Mouse (Mus musculus) brain, embryonic 14.5 days (tissue): ENCODE data around the gene Opn4. TPM values are rescaled to one million over a fixed set of nuclear protein-coding genes. Genes with fewer than 3 reads are reported as not detected.

Source experiments
- DNase-seq: peaks from one replicate; pipeline ENCODE4 v3.0.0-alpha.2; 2011; ENCODE audit warnings: low read depth
- CTCF ChIP-seq: fragments of 200-500 bp; IDR thresholded peaks from 2 replicates; pipeline ENCODE4 v1.5.1; 2012; ENCODE audit warnings: inconsistent platforms, mild to moderate bottlenecking, moderate library complexity, borderline replicate concordance; ENCODE audit not compliant: insufficient read depth, insufficient read length; ENCODE audit errors: extremely low read depth
- POLR2A ChIP-seq: fragments of 200-500 bp; IDR thresholded peaks from 2 replicates; pipeline ENCODE4 v1.6.1; 2012; ENCODE audit warnings: mild to moderate bottlenecking, inconsistent platforms, borderline replicate concordance; ENCODE audit not compliant: poor library complexity, insufficient read depth, insufficient read length, severe bottlenecking; ENCODE audit errors: extremely low read depth
- polyA plus RNA-seq: library from polyadenylated mRNA; depleted of rRNA; stranded (reverse); fragments of >200 nt; gene quantifications from 2 replicates; pipeline ENCODE4 v1.2.3, GENCODE M21; 2012

Opn4 gene
- polyA plus RNA-seq, 1 experiment, result not detected

DNA sequence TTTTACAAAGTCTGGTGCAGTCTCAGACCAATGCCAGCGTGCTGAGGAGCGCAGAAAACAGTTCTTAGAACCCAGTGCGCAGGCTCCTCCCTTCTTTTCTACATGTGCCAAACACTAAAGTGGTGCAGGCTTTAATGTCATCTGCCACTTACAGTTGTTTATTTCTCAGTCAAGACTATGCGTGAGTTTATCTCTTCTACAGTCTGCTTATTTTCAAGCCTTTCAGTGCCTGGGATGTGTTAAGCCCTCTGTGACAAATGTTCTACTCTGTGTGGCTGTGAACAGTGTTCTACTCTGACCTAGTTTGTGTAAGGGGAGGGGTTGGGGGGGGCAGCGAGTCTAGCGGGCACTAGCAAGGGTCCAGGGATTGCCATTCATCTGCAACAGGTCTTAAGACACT, 13.6 kb upstream of the Opn4 start:
- no peak for DNase-seq
- TF ChIP-seq POLR2A (no peak), CTCF (no peak)

- DNase-seq, result peak; percentile 30
- TF ChIP-seq CTCF, result peak; percentile 41; the same call in 1 of the 2 replicates
- TF ChIP-seq POLR2A, result no peak
Measured at GRCm38 (mm10) chr14:34612222-34612621, 12.3 kb upstream of the Opn4 start.

- DNase-seq, result no peak
- TF ChIP-seq POLR2A (no peak), CTCF (no peak)
Measured at GRCm38 (mm10) chr14:34611591-34611990, 11.6 kb upstream of the Opn4 start.

GRCm38 (mm10) chr14:34601910-34602309, 2.0 kb upstream of the Opn4 start:
- no peak for DNase-seq
- TF ChIP-seq POLR2A (no peak), CTCF (no peak)

DNA sequence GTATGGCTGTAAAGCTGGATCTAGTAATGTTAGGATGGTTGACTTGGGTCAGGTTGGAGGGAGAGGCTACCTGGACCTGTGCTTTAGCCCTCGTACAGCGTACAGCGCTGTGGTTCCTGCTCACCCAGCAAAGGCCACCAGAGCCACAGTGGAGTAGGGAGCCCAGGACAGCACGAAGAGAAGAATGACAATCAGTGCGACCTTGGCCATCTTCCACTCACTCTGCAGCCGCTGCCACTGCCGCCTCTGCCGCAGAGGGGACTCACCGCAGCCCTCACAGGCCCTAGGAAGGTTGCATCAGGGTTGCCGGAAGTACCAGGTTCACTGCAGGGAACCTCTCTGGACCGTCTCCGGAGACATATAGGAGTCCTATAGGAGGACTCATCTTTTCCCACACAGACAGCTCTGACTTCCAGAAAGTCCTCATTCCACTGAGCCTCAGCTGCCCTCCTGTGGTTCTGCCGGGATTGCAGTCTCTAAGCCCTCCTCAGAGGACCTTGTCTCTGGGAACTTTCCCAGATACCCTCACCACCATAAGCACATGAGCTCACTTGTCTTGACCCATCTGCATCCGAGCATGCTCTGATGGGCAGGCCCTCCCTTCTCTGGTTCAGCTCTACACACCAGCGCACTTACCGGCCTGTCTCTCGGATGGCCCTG, 4.2 kb downstream of the Opn4 start:
- DNase-seq, result no peak
- TF ChIP-seq CTCF (peak; percentile 3; the same call in 1 of the 2 replicates), POLR2A (no peak)

GRCm38 (mm10) chr14:34591741-34592535, 8.0 kb downstream of the Opn4 start:
- no peak for DNase-seq
- TF ChIP-seq POLR2A (no peak), CTCF (no peak)

DNA sequence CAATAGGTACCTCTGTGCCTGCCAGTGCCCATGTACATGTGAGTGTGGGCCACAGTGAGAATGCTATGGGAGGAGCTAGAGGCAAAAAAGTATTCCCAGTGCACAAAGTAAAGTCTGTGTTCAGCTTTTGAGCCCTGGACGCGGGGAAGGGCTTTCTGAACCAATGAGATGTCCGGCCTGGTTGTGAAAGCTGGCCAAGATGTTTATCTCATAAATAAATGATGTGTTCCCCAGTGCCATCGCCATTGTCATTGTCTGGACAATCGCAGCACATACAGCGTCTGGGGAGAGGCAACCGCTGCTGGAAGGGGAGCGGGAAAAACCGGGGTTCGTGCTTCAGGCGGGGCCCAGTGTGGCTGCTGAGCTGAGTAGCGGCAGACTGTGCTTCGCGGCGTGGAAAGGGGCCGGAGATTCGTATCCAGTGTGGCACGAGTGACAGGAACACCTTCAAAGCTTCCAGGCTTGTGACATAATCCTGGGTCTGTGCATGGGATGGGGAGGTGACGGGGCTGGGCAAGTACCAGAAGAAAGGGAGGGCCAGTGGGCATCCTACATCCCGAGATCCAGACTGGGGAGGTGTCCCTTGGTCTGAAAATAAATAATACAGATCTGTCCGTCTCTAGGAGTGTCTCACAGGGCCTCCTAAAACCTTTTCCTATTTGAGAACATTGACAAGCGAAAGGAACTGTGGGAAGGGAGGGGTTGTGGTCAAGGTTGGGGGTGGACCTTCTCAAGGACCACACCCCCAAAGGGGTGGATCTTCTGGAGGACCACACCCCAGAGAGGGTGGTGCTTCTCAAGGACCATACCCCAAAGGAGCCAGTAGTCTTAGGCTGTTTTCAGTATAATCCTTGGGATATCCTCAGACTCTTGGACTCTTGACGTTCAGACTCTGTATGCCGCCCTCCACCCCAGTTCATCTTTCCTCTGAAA, 8.9 kb downstream of the Opn4 start:
- DNase-seq, result no peak
- TF ChIP-seq POLR2A (no peak), CTCF (no peak)

DNA sequence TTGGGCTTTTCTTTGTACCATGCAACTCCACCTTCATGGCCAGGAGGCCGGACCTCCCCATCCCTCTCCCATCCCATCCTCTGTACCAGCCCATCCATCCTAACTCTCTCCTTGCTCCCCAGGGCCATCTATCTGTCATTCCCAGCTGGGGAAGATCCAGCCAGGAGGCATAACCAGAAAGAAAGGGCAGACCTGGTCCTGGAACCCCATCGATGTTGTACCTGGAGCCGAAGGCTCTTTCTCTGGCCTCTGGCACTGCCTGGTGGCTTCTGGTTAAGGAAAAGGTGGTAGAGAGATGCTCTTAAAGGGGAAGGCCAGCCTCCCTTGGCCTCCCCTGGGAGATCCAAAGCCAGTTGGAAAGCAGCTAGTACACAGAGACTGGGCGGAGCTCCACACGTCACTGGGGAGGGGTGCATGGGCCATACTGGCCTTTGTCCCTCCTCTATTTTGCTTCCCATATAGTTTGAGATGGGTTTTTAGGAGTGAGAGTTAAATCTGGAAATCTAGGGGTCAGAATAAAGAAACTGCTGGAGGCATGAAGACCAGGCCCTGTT, 9.8 kb downstream of the Opn4 start:
- TF ChIP-seq POLR2A, result no peak
- no peak for TF ChIP-seq CTCF
- no peak for DNase-seq

DNA sequence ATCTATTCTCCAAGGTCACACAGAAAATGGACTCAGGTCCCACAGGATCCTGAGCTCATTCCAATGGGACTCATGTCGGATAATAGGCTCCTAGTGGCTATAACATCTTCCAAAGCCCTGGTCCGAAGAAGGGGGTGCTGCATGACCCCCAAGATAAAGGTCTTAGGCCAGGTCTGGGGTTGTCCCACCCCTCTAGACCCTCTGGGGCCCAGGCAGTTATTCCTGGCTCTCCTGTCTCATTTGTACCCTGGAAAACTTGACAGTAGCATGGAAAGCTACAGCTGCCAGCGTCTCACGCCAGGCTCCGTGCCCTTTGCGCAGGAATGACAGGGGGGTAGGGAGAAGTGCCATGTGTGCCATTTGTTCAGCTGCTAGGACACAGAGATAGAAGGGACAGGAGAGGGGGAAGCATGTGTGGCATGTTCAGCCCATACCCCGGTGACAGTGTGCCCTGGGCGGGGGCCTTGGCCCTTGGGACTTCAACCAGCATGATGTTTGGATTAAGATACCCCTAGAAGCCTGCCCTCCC, 10.7 kb downstream of the Opn4 start:
- no peak for DNase-seq
- TF ChIP-seq CTCF (no peak), POLR2A (no peak)

- DNase-seq, result no peak
- no peak for TF ChIP-seq CTCF
- no peak for TF ChIP-seq POLR2A
Measured at GRCm38 (mm10) chr14:34588498-34588897, 11.4 kb downstream of the Opn4 start, which contains the start of gene Ldb3. TSS of gene Ldb3 (minus strand) at chr14:34588682.

DNA sequence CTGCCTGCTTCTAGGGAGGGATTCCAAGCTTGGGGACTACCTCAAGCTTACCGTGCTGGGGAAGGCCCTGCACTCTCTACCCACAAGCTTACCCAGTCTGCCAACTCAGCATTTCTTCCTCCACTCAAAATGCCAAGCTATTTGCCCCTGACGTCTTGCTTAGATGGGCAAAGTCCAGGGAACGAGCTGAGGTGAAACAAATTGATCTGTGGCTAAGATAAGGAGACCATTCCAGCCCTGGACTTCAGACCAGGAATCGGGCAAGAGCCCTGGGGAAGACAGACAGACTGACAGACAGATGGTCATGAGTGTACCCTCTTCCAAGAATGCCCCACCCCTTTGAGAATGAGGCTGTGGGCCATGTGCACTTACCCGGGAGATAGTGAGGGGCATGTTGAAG, 11.9 kb downstream of the Opn4 start:
- TF ChIP-seq POLR2A, result no peak
- no peak for TF ChIP-seq CTCF
- no peak for DNase-seq

DNA sequence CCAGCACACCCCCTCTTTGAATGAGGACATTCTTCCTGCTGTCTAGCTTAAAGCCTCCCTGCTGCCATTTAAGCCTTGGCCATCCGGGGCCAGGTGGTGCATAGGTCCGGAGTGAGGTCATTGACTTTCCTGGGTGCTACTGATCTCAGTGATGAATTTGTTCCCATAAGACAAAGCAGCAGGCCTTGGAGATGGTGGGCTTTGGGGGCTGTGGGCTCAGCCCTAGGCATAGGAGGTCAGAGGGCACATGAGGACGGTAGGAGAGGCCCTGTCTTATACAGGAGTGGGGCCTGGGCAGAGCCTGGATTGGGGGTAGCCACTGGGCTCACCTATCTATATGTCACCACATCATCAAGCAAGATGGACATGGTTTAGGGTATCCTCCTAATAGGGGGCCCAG, 13.1 kb downstream of the Opn4 start:
- no peak for TF ChIP-seq POLR2A
- TF ChIP-seq CTCF, result no peak
- DNase-seq, result no peak
